Mouse (Mus musculus): Measurements from ENCODE around the gene Higd2a.
A peak's percentile ranks its signal among the peaks of the same experiment; 100 is the strongest.

The Higd2a gene

DNA sequence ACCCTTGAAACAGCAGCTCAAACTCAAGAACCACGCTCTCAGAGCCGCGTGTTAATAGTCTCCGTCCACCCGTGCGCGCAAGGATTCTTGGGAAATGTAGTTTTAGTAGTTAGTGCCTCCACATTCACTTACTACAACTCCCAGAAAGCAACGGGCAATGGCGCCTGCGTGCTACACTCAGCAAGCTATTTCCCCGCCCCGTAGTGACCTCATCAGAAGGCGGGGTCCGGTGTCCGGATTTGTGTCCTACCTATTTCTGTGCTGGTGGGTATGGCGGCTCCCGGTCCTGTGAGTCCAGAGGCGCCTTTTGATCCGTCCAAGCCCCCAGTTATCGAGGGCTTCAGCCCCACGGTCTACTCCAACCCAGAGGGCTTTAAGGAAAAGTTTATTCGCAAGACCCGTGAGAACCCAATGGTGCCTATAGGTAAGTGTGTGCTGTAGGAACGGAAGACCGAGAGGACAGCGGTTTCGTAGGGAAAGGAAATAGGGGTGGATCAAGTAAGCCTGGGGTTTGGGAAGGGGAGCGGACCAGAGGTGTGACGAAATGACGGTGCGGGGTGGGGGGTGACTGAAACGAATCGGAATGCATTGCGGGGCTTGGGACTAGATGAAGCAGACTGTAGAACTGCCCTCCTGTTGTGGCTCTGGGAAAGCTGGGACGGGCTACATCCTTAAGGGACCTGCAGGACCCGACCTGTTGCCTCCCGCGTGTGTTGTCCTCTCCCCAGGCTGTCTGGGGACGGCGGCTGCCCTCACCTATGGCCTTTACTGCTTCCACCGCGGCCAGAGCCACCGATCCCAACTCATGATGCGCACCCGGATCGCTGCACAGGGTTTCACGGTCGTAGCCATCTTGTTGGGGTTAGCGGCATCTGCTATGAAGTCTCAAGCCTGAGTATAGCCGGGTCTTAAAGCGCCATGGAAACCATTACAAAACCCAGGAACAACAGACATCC, at the start of gene Higd2a, which contains the start of gene Nop16:
TSS of gene Higd2a (plus strand) at position 212 of the 956 bp plus-strand sequence.
TSS of gene Nop16 (minus strand) at position 95 of the 956 bp plus-strand sequence.
- peak; percentile 96 for DNase-seq (ENCODE audit: low read depth, low spot score)

DNA sequence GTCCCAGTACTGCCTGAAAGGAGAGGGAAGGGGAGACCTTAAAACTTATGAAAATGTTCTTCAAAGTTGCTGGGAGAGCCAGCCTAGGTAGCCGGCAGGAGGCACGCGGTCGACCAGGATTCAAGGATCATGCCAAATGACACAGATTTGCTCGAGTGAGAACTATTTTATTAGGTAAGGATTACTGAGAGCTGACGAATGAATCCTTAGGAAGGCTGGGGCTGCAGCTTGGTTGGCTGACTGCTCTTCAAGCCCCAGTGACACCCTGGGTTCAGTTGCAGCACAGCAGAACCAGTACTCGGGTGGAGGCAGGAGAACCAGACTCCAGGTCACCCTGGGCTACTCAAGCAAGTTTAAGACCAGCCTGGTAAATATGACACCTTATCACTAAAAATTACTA, 42.0 kb upstream of the Higd2a start:
- DNase-seq (ENCODE audit: low read depth, low spot score): no peak

DNA sequence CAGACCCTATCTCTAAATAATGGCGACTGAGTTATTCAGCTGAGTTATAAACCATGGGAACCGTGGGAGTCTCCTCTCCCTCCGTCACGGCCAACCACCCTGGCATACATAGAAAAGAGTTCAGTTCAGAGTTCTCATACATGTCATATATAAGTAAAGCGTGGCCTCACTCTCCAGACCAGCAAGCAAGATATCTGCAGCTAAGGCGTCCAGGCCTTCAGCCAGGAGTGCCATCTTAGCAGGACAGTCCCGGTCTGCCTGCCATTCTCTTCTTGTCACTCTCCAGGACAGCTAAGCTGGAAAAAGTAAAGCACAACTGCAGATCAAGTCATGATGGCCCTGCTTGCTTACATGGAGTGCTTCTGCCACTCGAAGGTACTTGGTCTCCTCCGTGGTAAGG, 33.8 kb upstream of the Higd2a start:
- DNase-seq (ENCODE audit: low read depth, low spot score): no peak

GRCm38 (mm10) chr13:54556796-54557195, 33.2 kb upstream of the Higd2a start:
- DNase-seq (ENCODE audit: low read depth, low spot score): peak; percentile 89

GRCm38 (mm10) chr13:54557652-54558051, 32.4 kb upstream of the Higd2a start:
- no peak for DNase-seq (ENCODE audit: low read depth, low spot score)

DNA sequence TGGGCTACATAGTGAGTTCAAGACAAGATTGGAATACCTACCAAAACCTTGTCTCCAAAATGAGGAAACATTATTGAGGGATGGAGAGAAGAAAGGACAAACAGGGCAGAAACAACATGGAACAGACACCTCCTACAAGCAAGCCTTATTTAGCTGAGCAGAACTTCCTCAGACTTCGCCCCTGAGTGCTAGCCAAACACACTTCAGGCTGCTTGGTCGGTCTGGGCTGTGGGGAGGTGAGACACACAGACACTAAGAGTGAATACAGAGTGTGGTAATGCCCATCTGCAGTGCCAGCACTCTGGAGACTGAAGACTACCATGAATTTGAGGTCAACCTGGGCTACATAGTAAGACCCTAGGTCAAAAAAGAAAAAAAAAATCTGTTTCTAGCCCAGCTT, 30.4 kb upstream of the Higd2a start:
- DNase-seq (ENCODE audit: low read depth, low spot score): no peak

DNA sequence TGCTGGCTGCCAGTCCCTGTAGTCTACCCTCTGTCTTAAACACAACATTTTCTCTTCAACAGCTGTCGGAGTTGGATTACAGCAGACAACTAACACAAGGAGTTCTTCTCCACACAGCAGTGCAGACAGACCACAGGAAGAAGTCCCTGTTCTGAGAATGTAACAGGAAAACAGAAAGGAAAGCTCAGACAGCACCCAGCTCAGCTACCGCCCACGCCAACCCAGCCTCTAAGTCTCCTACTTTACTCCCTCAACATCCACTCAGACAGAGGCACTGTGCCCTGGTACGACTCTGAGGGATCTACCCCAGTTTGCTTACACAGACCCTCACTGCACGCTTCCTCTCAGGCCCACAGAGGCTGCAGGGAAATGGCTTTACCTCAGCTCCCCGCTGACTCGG, 29.4 kb upstream of the Higd2a start:
- DNase-seq (ENCODE audit: low read depth, low spot score): no peak

GRCm38 (mm10) chr13:54562562-54562961, 27.4 kb upstream of the Higd2a start:
- peak; percentile 81 for DNase-seq (ENCODE audit: low read depth, low spot score)

DNA sequence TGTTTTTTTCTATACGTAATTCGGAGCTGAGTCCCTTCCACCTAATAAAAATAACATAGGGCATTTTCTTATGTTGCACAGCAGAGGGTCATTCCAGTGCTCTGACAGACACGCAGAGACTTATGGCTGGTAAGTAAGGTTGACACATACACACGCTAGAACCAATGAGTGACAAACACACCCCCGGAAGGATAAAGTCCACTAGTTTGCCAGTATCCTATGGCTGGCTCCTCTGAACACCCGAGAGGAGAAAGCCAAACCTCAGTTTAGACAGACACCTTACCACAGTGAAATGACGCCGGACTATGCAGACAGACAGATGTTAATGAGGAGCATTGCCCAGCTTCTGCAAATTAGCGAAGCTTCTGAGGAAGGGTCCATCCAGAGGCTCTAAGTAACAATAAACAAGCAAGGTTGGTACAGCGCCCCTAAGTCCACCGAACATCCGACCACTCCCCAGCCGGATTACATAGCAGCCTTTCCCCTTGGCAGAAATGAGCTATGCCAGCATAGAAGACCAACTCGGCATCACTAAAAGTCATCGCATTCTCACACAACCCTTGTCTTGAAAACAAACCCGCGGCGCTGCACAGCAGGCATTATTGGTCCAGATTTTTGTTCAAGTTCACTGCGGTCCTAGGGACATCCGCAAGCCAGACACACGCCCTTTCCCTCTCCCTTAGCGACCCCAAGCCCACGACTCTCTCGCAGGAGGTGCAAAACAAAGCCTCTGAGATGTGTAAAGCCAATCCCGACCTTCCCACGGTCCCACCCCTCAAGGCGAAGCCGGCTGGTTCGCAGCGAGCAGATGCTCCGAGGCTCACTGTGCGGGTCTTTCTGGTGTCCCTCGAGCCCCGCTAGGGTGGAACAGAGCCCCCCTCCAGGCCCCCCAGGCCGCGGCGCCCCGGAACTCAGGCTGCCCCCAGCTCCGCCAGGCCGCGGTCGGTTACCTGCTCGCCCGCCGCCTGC, 25.5 kb upstream of the Higd2a start:
- no peak for DNase-seq (ENCODE audit: low read depth, low spot score)

- peak; percentile 93 for DNase-seq (ENCODE audit: low read depth, low spot score)
Observed at GRCm38 (mm10) chr13:54565201-54565581, 24.8 kb upstream of the Higd2a start, which contains the start of gene 4833439L19Rik. 4833439L19Rik (minus strand) TSS chr13:54565435.

DNA sequence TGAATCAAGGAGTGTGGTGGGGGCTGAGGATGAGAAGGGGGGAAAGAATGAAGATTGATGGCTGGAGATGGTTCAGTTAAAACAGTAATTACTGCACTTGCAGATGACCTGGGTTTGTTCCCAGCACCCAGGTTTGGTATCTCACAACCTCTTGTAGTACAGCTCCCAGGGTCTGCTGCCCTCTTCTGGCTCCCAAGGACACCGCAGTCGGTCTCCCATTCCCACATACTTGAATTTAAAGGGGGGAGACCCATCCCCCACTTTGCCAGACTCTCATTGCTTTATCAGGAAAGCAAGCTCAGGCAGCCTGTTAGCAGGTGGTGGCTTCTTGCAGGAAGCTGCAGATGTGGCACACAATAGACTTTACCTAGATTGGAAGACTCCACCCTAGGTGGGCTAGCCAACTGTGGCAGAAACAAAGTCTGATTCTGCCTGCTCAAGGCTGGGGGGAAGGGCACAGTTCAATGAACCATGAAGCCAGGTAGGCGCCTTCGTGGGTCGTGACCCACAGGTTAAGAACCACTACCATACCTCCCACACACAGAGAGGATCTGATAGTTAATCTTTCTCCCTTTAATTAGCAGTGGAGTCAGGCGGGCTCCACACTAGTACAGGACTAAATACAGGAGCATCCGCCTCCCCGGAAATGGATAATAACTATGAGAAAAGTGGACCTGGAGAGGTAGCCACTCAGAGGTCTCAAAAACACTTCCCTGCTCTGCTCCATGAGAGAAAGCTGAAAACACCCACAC, 24.2 kb upstream of the Higd2a start:
- no peak for DNase-seq (ENCODE audit: low read depth, low spot score)

- no peak for DNase-seq (ENCODE audit: low read depth, low spot score)
Observed at GRCm38 (mm10) chr13:54568380-54568779, 21.6 kb upstream of the Higd2a start.

GRCm38 (mm10) chr13:54569282-54569681, 20.7 kb upstream of the Higd2a start:
- no peak for DNase-seq (ENCODE audit: low read depth, low spot score)

- DNase-seq (ENCODE audit: low read depth, low spot score): no peak
Observed at GRCm38 (mm10) chr13:54570736-54571135, 19.3 kb upstream of the Higd2a start.

DNA sequence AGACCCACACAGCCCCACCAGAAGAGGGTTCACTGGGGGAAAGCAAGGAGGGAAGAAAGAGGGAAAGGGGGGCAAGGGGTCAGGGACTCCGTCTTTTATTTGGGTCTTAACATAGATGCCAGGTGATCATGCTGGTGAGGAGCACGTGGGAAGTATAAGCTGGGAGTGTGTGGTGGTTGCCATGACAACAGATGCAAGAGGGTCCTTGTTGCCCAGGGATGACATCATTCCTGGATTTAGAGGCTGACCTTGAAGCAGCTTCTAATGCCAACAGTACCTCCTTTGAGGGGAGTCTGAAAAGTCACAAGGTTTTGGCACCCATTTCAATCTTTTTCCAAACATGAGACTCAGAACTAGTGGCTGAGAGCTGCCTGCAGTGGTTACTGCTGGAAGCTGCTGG, 18.4 kb upstream of the Higd2a start:
- DNase-seq (ENCODE audit: low read depth, low spot score): no peak

GRCm38 (mm10) chr13:54572621-54573020, 17.4 kb upstream of the Higd2a start:
- DNase-seq (ENCODE audit: low read depth, low spot score): no peak

- DNase-seq (ENCODE audit: low read depth, low spot score): no peak
Observed at GRCm38 (mm10) chr13:54574854-54575481, 15.0 kb upstream of the Higd2a start, which contains the start of gene Arl10. Arl10 (plus strand) TSS chr13:54575015.

GRCm38 (mm10) chr13:54575489-54575888, 14.5 kb upstream of the Higd2a start:
- no peak for DNase-seq (ENCODE audit: low read depth, low spot score)

DNA sequence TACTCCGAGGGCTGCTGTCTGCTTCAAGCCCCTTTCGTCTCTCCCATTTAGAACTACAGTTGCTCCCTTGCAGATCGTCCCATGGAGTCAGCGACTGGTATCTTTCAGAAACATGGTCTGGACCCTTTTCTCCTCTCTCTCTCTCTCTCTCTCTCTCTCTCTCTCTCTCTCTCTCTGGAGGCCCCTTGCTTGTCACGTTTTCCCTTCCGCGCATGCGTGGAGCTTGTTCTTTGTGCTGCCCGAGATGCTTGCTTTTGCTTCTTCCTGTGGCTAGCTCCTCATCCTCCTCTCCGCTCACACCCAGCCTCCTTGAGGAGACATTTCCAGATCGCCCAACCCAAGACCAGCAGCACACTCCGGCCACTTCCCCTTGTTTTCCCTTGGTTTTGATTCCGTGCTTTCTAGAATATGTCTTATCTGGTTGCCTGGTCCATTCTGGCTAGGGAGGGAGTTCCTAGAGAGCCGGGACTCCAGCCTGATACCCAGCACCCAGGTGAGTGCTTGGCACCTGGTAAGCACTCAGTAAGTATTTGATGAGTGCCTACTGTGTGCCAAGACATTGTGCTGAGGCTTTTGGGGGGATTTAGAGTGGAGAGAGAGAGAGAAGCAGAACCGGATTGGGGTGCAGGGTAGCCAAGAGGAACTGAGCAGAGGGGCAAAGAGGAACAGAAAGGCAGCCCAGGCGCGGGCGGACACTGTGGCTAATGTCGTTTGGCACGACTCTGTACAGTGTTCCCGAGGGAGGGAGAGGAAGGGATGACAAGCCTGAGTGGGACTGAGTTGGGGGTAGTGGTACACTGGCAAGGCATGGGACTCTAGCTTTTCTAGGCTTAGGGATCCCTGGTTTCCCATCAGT, 12.1 kb upstream of the Higd2a start:
- DNase-seq (ENCODE audit: low read depth, low spot score): no peak

DNA sequence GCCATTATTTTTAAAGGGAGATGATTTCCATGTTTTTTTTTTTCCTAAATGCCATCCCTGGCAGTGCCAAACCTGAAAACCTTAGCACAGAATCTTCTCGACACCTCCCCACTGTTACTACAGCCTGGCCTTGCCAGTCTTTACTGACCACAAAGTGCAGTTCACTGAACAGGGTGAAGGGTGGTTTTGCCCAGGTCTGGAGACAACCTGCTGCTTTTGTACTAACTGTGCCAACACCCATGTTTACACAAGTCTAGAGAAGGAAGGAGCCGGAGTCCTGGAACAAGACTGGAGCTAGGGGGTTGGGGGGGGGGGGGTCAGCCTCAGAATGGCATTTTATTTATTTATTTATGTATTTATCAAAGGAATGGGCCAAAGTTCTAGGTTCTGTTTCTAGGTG, 8.6 kb upstream of the Higd2a start:
- DNase-seq (ENCODE audit: low read depth, low spot score): no peak

Data from skeletal muscle tissue, adult 2 months (tissue).